Mouse (Mus musculus): ENCODE measurements around the gene Setdb2. TPM values are rescaled to one million over a fixed set of nuclear protein-coding genes. Genes with fewer than 3 reads are reported as not detected.

Gene Setdb2
- polyA plus RNA-seq, 1 experiment from 2014 or later: 11.7 TPM

DNA sequence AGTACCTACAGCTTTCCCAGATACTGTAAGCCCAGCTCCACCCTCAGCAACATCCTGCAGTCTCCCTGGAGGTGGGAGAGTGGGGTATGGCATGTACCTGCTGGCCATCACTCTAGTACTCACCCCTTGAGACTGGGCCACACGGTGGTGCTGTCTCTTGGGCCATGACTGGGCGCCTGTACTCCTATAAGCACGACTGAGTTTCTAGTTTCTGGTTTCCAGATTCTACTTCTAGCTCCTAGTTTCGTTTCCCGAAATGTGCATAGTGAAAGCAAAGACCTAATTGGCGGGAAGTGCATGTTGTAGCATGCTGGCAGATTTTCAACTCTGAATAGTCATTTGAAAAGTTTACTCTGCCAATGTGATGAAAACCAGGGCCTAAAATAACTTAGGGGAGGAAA lies 75.4 kb downstream of the Setdb2 start, which contains the start of gene Phf11d:
Phf11d (minus strand) TSS at position 227 of the 401 bp plus-strand sequence.
- Histone ChIP-seq H3K4me1 (no peaks in the 10 kb centered on the region), H3K9ac (no peak within 1 kb of the TSS), H3K27ac (no peak within 1 kb of the TSS), H3K4me2 (no peak within 1 kb of the TSS), H3K27me3 (no peaks in the 10 kb centered on the region), H3K4me3 (replicated peaks) (no peak within 1 kb of the TSS), H3K36me3 (replicated peaks) (no peaks in the 10 kb centered on the region), H3K9me3 (no peaks in the 10 kb centered on the region)
- ATAC-seq (ENCODE audit: low FRiP score): no peak
- 83% methylated on average over 6 of the region's 6 CpGs for WGBS

Other genes with a start within 250 kb of the Setdb2 start
- gene Rcbtb1, start 239.7 kb downstream of the Setdb2 start, polyA plus RNA-seq (2016; fragmentation: Nextera tagmentation; extraction: Ambion mirVana): 128 and 130 TPM in 2 replicates
- not detected in 2 replicates for gene Gm6904, start 180.7 kb downstream of the Setdb2 start, polyA plus RNA-seq (2016; fragmentation: Nextera tagmentation; extraction: Ambion mirVana)
- gene Phf11a, start 143.4 kb downstream of the Setdb2 start, polyA plus RNA-seq (2016; fragmentation: Nextera tagmentation; extraction: Ambion mirVana): not detected in 2 replicates
- gene Phf11b, start 99.5 kb downstream of the Setdb2 start, polyA plus RNA-seq (2016; fragmentation: Nextera tagmentation; extraction: Ambion mirVana): 0.22 and 0.23 TPM in 2 replicates
- gene Phf11d, start 75.4 kb downstream of the Setdb2 start, polyA plus RNA-seq (2016; fragmentation: Nextera tagmentation; extraction: Ambion mirVana): 0.19 and 0.24 TPM in 2 replicates
- 0.68 and 0.72 TPM in 2 replicates for gene Phf11c, start 45.5 kb downstream of the Setdb2 start, polyA plus RNA-seq (2016; fragmentation: Nextera tagmentation; extraction: Ambion mirVana)
- 35.5 and 37.5 TPM in 2 replicates for gene Cab39l, start 88 bp upstream of the Setdb2 start, polyA plus RNA-seq (2016; fragmentation: Nextera tagmentation; extraction: Ambion mirVana)
- 28.1 and 32.4 TPM in 2 replicates for gene Cdadc1, start 157.1 kb upstream of the Setdb2 start, polyA plus RNA-seq (2016; fragmentation: Nextera tagmentation; extraction: Ambion mirVana)
- 51.5 and 60.9 TPM in 2 replicates for gene Shisa2, start 184.4 kb upstream of the Setdb2 start, polyA plus RNA-seq (2016; fragmentation: Nextera tagmentation; extraction: Ambion mirVana)